Mouse (Mus musculus) megakaryocyte-erythroid progenitor cell, adult 5-6 weeks (primary cell): ENCODE results near the gene Ing1. TPM values are rescaled to one million over a fixed set of nuclear protein-coding genes. Genes with fewer than 3 reads are reported as not detected.

Source experiments
- ATAC-seq: replicated peaks from 2 replicates; pipeline ENCODE4 v1.8.0; 2016; ENCODE audit warnings: mild to moderate bottlenecking, inconsistent platforms; ENCODE audit not compliant: severe bottlenecking, poor library complexity, low FRiP score, low TSS enrichment
- total RNA-seq, 2 experiments: library from RNA; stranded (forward) in 1 of 2; stranded (reverse) in 1 of 2; fragments of 200-1000, 215-1000 nt in 1 of 2; fragments of >200 nt in 1 of 2; fragmentation: Nextera tagmentation in 1 of 2; gene quantifications; 2 replicates each; pipeline ENCODE4 v1.2.3; 2014 to 2017

Gene Ing1
- total RNA-seq, 2 experiments from 2014 or later: 27.3 to 71.3 TPM

DNA sequence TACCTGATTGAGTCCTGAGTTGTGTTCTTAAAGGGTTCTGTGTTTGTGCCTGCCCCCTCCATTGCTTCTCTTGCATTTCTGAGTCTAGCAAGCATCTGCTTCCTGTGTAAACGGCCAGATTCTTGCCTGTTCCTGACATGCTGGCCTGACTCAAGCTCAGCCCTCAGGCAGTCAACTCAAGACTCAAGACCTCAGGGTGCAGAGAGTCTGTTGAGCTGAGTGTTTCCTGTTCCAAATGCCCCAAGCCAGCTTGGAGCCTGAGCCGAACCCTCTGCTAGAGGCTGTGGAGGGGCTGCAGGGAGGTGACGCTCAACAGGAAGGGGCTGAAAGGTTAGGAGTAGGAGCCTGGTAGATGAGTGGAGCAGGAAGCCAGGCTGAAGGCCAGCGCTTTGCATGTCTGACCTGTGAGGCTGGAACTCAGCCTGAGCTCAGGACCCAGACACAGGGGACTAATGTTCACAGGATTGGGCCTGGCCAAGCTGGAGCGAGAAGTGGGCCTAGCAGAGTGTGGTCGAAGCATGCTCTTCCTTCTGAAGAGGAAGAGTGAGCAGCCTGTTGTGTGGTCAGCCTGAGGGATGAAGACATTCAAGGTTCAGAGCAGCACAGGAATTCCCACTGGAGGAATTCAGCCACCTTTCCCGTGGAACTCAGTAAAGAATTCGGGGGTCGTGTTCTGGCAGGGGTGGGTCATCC lies 19.7 kb downstream of the Ing1 start:
- no peak for ATAC-seq

DNA sequence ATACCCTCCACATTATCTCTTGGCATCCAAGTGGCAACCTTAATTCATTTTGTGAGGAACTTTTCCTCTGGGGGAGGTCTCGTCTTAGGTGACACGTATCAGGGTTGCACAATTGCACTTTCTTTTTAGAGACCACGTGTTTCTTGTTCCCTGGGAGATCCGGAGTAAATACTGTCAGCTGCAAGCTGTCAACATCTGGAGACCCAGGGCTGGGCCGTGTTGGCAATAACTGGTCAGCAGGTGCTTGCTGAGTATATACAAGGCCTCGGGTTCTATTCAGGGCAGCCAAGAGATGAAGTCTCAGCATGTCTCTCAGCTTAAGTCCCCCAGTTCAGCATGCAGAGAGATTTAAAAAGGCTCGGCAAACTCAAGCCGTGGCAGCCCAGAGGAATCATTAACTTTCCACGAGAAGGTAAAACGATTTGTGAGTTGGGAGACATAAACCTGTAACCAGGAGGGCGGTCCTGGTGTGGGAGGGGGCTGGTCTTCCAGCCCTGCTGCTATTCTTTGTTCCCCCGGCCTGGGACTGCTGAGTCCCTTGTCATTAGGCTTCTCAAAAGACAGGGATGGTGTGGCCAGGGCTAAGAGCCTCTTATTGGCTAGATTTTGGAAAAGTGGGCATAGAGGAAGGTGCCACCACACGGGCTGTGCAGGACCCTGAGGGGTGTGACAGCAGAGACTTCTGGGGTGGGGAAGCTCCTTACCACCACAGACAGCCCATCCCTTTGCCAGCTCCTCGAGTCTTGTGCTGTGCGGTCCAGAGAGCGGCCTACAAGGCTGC lies 20.4 kb downstream of the Ing1 start:
- 0 out of 2 replicates have a peak, but pooled peaks have one; percentile 5 for ATAC-seq

DNA sequence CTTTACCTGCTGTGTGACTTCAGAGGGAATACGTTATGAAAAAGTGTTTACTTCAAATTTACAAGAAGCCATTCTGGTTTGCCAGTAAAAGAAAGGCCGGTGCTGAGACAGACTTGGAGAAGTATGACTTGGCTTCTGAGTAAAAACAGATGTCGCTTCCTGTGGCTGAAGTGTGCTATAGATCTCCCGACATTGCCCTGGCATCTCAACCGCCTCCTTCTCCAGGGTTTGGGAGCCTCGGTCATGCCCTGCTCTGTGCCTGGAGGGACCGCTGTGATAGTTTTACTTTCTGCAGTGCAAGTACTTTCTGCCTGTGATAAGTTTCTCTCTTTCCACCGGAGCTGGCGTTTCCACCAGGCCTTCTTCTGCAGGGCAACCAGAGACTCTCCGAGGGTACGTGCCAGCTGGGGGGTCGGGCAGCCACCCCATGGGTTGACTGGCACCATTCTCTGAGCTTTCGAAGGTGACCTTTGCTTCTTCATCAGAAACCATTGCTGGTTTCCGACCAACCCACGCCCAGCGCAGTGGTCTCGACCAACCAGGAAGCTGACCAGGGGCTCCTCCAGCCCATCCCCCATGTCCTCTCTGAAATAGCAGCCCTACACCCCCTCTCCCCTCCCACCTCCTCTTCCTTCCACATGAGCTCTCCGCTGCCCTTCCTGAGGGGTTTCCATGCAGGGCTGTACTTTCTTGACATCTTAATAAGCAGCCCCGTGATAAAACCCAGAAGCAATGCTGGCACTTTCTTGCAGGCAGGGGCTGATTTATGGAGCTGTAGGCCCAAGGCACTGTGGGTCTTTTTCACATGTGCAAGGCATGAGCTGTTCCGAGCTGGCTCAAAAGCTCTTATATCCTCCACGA lies 30.4 kb downstream of the Ing1 start:
- peak; percentile 45; the same call in 1 of the 2 replicates for ATAC-seq

GRCm38 (mm10) chr8:11586374-11586745 lies 31.0 kb downstream of the Ing1 start:
- no peak for ATAC-seq

GRCm38 (mm10) chr8:11591837-11592236 lies 36.5 kb downstream of the Ing1 start:
- ATAC-seq: no peak

DNA sequence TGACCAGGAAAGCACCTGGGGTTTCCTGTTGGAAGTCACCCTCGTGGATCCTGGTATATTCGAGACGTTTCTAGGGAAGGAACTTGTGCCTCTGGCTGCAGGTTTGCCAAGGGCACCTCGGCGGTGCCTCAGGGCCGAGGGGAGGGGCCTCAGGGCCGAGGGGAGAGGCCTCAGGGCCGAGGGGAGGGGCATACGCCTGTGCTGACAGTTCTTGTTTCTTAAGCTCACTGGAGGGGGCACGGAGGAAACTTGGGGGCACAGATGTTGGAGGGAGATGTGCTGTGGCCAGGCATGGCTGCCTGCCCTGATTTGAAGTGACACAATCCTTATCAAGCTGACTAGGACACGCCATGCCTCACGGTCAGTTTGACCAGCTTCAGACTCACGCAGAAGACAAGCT lies 36.9 kb downstream of the Ing1 start:
- peak; percentile 96 for ATAC-seq

GRCm38 (mm10) chr8:11593222-11593884 lies 38.0 kb downstream of the Ing1 start:
- no peak for ATAC-seq

GRCm38 (mm10) chr8:11600301-11600951 lies 45.1 kb downstream of the Ing1 start:
- ATAC-seq: no peak

DNA sequence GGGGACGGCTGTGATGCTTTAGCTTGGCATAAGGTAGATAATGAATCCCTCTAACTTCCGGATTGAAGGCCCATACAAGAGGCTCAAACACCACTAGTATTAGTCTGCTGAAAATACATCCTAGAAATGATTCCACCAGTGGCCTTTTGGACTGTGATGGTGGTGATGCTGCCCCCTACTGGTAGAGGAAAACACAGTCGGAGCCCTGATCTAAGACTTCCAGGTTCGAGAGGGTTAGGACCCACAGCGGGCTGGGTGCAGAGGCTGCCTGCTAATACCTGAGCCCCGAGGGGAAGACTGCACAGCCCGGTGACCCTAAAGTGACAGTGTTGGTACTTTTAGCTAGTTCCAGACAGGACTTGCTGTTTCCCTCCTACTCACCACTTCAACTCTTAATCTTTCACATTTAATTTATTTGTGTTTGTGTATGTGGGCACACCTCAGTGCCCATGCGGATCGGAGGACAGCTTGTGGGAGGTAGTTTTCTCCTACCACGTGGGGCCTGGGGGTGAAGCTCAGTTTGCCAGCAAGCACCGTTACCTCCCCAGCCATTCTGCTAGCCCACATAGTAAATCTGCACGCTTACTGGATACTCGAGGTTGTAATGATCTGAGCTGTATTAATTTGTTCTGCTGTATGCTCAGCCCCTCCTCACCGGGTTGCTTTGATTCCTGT lies 46.8 kb downstream of the Ing1 start:
- ATAC-seq: peak; percentile 93

GRCm38 (mm10) chr8:11608848-11609247 lies 53.5 kb downstream of the Ing1 start:
- no peak for ATAC-seq

Other genes starting within 250 kb of the Ing1 start
- gene Col4a2, start 242.8 kb upstream of the Ing1 start, total RNA-seq (2014; fragmentation: Nextera tagmentation): 0.20 and 0.35 TPM in 2 replicates
- 0.56 and 0.57 TPM in 2 replicates for gene Col4a2, start 242.8 kb upstream of the Ing1 start, total RNA-seq (2017)
- gene Col4a1, start 242.7 kb upstream of the Ing1 start, total RNA-seq (2014; fragmentation: Nextera tagmentation): not detected in 2 replicates
- 0.34 TPM in 1 of 2 replicates, not detected in the other for gene Col4a1, start 242.7 kb upstream of the Ing1 start, total RNA-seq (2017)
- 0.35 TPM in 1 of 2 replicates, not detected in the other for gene Rab20, start 76.9 kb upstream of the Ing1 start, total RNA-seq (2014; fragmentation: Nextera tagmentation)
- gene Rab20, start 76.9 kb upstream of the Ing1 start, total RNA-seq (2017): not detected in 2 replicates
- 27.5 and 63.2 TPM in 2 replicates for gene Naxd, start 58.1 kb upstream of the Ing1 start, total RNA-seq (2014; fragmentation: Nextera tagmentation)
- 35.5 and 46.5 TPM in 2 replicates for gene Naxd, start 58.1 kb upstream of the Ing1 start, total RNA-seq (2017)
- 41.0 and 77.9 TPM in 2 replicates for gene Cars2, start 4.8 kb upstream of the Ing1 start, total RNA-seq (2014; fragmentation: Nextera tagmentation)
- gene Cars2, start 4.8 kb upstream of the Ing1 start, total RNA-seq (2017): 38.7 and 41.7 TPM in 2 replicates
- 69.7 and 75.0 TPM in 2 replicates for gene Ankrd10, start 80.2 kb downstream of the Ing1 start, total RNA-seq (2014; fragmentation: Nextera tagmentation)
- gene Ankrd10, start 80.2 kb downstream of the Ing1 start, total RNA-seq (2017): 43.0 and 66.4 TPM in 2 replicates
- gene 1700016D06Rik, start 145.5 kb downstream of the Ing1 start, total RNA-seq (2014; fragmentation: Nextera tagmentation): not detected in 2 replicates
- not detected in 2 replicates for gene 1700016D06Rik, start 145.5 kb downstream of the Ing1 start, total RNA-seq (2017)
- 27.2 and 28.2 TPM in 2 replicates for gene Arhgef7, start 172.2 kb downstream of the Ing1 start, total RNA-seq (2014; fragmentation: Nextera tagmentation)
- 10.7 and 52.1 TPM in 2 replicates for gene Arhgef7, start 172.2 kb downstream of the Ing1 start, total RNA-seq (2017)